ENCODE assay signal across 9 mouse cellular contexts in the genomic region with DNA sequence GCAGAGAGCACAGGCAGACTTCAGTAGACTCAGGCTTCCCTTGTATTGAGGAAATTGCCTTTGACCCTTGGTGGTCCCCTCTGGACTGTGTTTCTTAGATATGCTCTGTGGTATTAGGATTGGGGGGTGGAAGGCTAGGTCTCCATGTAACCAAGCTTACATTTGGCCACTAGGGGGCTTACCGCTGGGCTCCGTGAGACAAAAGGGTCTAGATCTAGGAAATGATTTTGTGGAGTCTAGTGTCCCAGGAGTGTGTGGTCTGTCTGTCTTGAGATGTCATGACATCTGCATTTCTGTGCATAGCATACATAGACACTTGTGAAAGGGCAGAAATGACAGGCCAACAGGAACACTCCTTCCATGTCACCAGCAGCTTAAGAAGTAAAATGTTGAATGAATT.
DNase-seq lines count a peak whose midpoint lies in the region; ATAC-seq and TF ChIP-seq lines count a peak whose summit lies in the region.
"Had no signal": no experiment of that assay in that cellular context is flagged by ENCODE, and none has a peak within 500 bp of the region (broad histone marks: within the 10 kb centered on the region; RNA-seq: fewer than 3 reads in every experiment).

No protein-coding gene starts in this region.

- H3K4me2 ChIP-seq in forebrain, embryonic 14.5 days (ENCODE audit: low read length): no peak overlapping the region
- H3K4me2 ChIP-seq in forebrain, embryonic 13.5 days: no peak overlapping the region
- H3K4me2 ChIP-seq in lung, embryonic 14.5 days: no peak overlapping the region

- H3K9me3 ChIP-seq in forebrain, embryonic 14.5 days (replicated peaks; ENCODE audit: control insufficient read depth, low read length): no peaks in the 10 kb centered on the region
- no peaks in the 10 kb centered on the region for H3K9me3 ChIP-seq in forebrain, embryonic 13.5 days (replicated peaks)
- H3K9me3 ChIP-seq in lung, embryonic 14.5 days (ENCODE audit: low read depth, low read length): no peaks in the 10 kb centered on the region

- no peak overlapping the region for H3K9ac ChIP-seq in forebrain, embryonic 14.5 days (ENCODE audit: low read length)
- no peak overlapping the region for H3K9ac ChIP-seq in forebrain, embryonic 13.5 days
- no peak overlapping the region for H3K9ac ChIP-seq in lung, embryonic 14.5 days

- 0 out of 2 replicates have a peak, but pooled peaks have one; percentile 21 for ATAC-seq in forebrain, embryonic 14.5 days
- no peak for ATAC-seq in forebrain, embryonic 13.5 days
- ATAC-seq in lung, embryonic 14.5 days (ENCODE audit: insufficient read depth): peak; percentile 47; the same call in 1 of the 2 replicates

- WGBS in forebrain, embryonic 14.5 days: 54% methylated on average over 2 of the region's 2 CpGs
- 53% methylated on average over 2 of the region's 2 CpGs for WGBS in forebrain, embryonic 13.5 days
- 50% methylated on average over 2 of the region's 2 CpGs for WGBS in lung, embryonic 14.5 days

- peak; percentile 18 for DNase-seq in forebrain, embryonic 14.5 days (ENCODE audit: low spot score)
- peak; percentile 42 for DNase-seq in lung, embryonic 14.5 days
- no peak for DNase-seq in lung, postnatal 25 days (ENCODE audit: low spot score)
- peak; percentile 21 for DNase-seq in adrenal gland, postnatal 25 days
- DNase-seq in lung, postnatal 14 days: peak; percentile 16
- no peak for DNase-seq in ovary, postnatal 14 days (ENCODE audit: low spot score)
- no peak for DNase-seq in ovary, postnatal 10 days (ENCODE audit: low spot score)
- DNase-seq: heart, postnatal 36 days had no signal

- 0 out of 2 replicates have a peak, but pooled peaks cover 3% of the 10 kb centered on the region for H3K4me1 ChIP-seq in forebrain, embryonic 14.5 days (ENCODE audit: control insufficient read depth, insufficient read depth, low read length)
- no peaks in the 10 kb centered on the region for H3K4me1 ChIP-seq in forebrain, embryonic 13.5 days
- no peaks in the 10 kb centered on the region for H3K4me1 ChIP-seq in lung, embryonic 14.5 days (ENCODE audit: insufficient read depth)

- H3K27me3 ChIP-seq in forebrain, embryonic 14.5 days (replicated peaks; ENCODE audit: control insufficient read depth, insufficient read depth, low read length): no peaks in the 10 kb centered on the region
- no peaks in the 10 kb centered on the region for H3K27me3 ChIP-seq in forebrain, embryonic 13.5 days
- H3K27me3 ChIP-seq in lung, embryonic 14.5 days (ENCODE audit: insufficient read depth, low read length): no peaks in the 10 kb centered on the region

- no peak overlapping the region for H3K4me3 ChIP-seq in forebrain, embryonic 14.5 days (ENCODE audit: low read depth, low read length)
- no peak overlapping the region for H3K4me3 ChIP-seq in forebrain, embryonic 13.5 days
- H3K4me3 ChIP-seq in lung, embryonic 14.5 days (ENCODE audit: low read depth, low read length): no peak overlapping the region

- H3K27ac ChIP-seq in forebrain, embryonic 14.5 days (ENCODE audit: low read depth, low read length): no peak overlapping the region
- H3K27ac ChIP-seq in forebrain, embryonic 13.5 days: no peak overlapping the region
- no peak overlapping the region for H3K27ac ChIP-seq in lung, embryonic 14.5 days (ENCODE audit: low read depth)

- TF ChIP-seq CTCF in lung, embryonic 14.5 days (IDR thresholded peaks at IDR 0.05; ENCODE audit: low read depth): peak; percentile 63

- H3K36me3 ChIP-seq in forebrain, embryonic 14.5 days (ENCODE audit: control insufficient read depth, insufficient read depth, low read length): peaks cover 7% of the 10 kb centered on the region; the same call in 1 of the 2 replicates
- peaks cover 5% of the 10 kb centered on the region; the same call in 1 of the 2 replicates for H3K36me3 ChIP-seq in forebrain, embryonic 13.5 days (ENCODE audit: poor library complexity, severe bottlenecking)
- H3K36me3 ChIP-seq in lung, embryonic 14.5 days (ENCODE audit: insufficient read depth): no peaks in the 10 kb centered on the region

Comparison
In these comparisons a context has a peak if more than half of its experiments do, and no peak if none do; other contexts are left out.
1. DNase-seq: peak in forebrain, embryonic 14.5 days (single experiment), lung, embryonic 14.5 days (single experiment), adrenal gland, postnatal 25 days (single experiment) and lung, postnatal 14 days (single experiment); none in lung, postnatal 25 days (single experiment), ovary, postnatal 14 days (single experiment) and ovary, postnatal 10 days (single experiment).